Mouse (Mus musculus): ENCODE measurements at regions not wholly inside any gene's neighbourhood (a gene's known extent, or its start where the extent isn't known, plus 50 kb on each side); places are given as distances from the start of the nearest gene placed in this dataset.

DNA sequence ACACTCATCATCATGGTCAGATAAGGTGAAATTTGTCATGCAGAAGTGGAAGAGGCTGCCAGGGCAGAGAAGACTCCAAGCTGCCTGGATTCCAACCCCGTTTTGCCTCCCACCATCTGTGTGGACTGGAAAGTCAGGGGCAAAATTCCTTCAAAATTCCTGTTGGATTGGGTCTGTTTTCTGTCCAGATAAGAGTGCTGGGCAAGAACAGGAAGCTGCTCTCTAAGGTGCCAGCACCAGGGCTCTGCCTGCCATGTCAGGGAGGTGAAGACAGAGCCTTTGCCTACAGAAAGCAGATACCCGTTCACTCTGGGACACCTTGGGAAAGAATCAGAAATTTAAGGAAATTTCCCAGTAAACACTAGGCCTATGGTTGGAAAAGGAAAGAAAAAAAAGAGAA lies 112.5 kb upstream of the Sash1 start:
- Histone ChIP-seq H3K4me1 (no peaks in the 10 kb centered on the region), H3K36me3 (replicated peaks; ENCODE audit: low read length) (no peaks in the 10 kb centered on the region), H3K27me3 (replicated peaks) (no peaks in the 10 kb centered on the region), H3K4me3 (replicated peaks) (no peak overlapping the region), H3K9me3 (no peaks in the 10 kb centered on the region)
- no peak for TF ChIP-seq FLI1 (IDR thresholded peaks at IDR 0.05; ENCODE audit: low read length)
- TF ChIP-seq GATA1 (IDR thresholded peaks at IDR 0.05; ENCODE audit: borderline replicate concordance, low read length), result no peak

DNA sequence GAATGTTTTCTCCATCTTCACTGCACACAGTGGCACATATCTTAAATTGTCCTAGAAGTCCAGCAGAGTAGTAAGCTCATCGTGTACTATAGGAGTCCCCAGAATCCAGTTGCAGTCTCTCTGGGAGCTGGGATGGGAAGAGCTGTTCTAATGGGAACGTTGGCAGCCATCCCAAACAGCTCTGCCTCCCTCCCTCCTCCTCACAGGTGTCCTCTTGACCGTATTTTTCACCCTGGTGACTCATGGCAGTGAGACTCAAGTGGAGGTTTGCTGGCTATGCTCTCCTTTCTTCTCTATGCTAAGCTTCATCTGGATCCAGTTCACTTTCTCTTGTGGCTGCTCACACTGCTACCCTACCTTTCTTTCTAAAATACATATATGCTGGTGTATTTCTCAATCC lies 109.2 kb upstream of the Sash1 start:
- Histone ChIP-seq H3K4me3 (replicated peaks) (no peak overlapping the region), H3K27me3 (replicated peaks) (no peaks in the 10 kb centered on the region), H3K36me3 (replicated peaks; ENCODE audit: low read length) (no peaks in the 10 kb centered on the region), H3K9me3 (no peaks in the 10 kb centered on the region), H3K4me1 (no peaks in the 10 kb centered on the region)
- no peak for TF ChIP-seq GATA1 (IDR thresholded peaks at IDR 0.05; ENCODE audit: borderline replicate concordance, low read length)
- no peak for TF ChIP-seq FLI1 (IDR thresholded peaks at IDR 0.05; ENCODE audit: low read length)

- Histone ChIP-seq H3K36me3 (replicated peaks; ENCODE audit: low read length) (no peaks in the 10 kb centered on the region), H3K9me3 (no peaks in the 10 kb centered on the region), H3K4me1 (no peaks in the 10 kb centered on the region), H3K27me3 (replicated peaks) (no peaks in the 10 kb centered on the region), H3K4me3 (replicated peaks) (no peak overlapping the region)
- no peak for TF ChIP-seq GATA1 (IDR thresholded peaks at IDR 0.05; ENCODE audit: borderline replicate concordance, low read length)
- no peak for TF ChIP-seq FLI1 (IDR thresholded peaks at IDR 0.05; ENCODE audit: low read length)
Measured at GRCm38 (mm10) chr10:8986339-8986738, 100.5 kb upstream of the Sash1 start.

- no peaks in the 10 kb centered on the region for H3K4me1 ChIP-seq
- H3K27me3 ChIP-seq (replicated peaks), result no peaks in the 10 kb centered on the region
- no peaks in the 10 kb centered on the region for H3K36me3 ChIP-seq (replicated peaks; ENCODE audit: low read length)
- H3K4me3 ChIP-seq (replicated peaks), result no peak overlapping the region
- no peak for TF ChIP-seq FLI1 (IDR thresholded peaks at IDR 0.05; ENCODE audit: low read length)
- TF ChIP-seq GATA1 (IDR thresholded peaks at IDR 0.05; ENCODE audit: borderline replicate concordance, low read length), result no peak
- no peaks in the 10 kb centered on the region for H3K9me3 ChIP-seq
Measured at GRCm38 (mm10) chr10:8983347-8983746, 97.5 kb upstream of the Sash1 start.

GRCm38 (mm10) chr10:8980568-8980967 lies 94.7 kb upstream of the Sash1 start:
- H3K9me3 ChIP-seq, result no peaks in the 10 kb centered on the region
- TF ChIP-seq FLI1 (IDR thresholded peaks at IDR 0.05; ENCODE audit: low read length), result no peak
- no peak for TF ChIP-seq GATA1 (IDR thresholded peaks at IDR 0.05; ENCODE audit: borderline replicate concordance, low read length)
- H3K4me1 ChIP-seq, result no peaks in the 10 kb centered on the region
- H3K27me3 ChIP-seq (replicated peaks), result no peaks in the 10 kb centered on the region
- H3K4me3 ChIP-seq (replicated peaks), result no peak overlapping the region
- H3K36me3 ChIP-seq (replicated peaks; ENCODE audit: low read length), result no peaks in the 10 kb centered on the region

GRCm38 (mm10) chr10:8978595-8978994 lies 92.7 kb upstream of the Sash1 start:
- no peak for TF ChIP-seq FLI1 (IDR thresholded peaks at IDR 0.05; ENCODE audit: low read length)
- TF ChIP-seq GATA1 (IDR thresholded peaks at IDR 0.05; ENCODE audit: borderline replicate concordance, low read length), result no peak
- H3K9me3 ChIP-seq, result no peaks in the 10 kb centered on the region
- peaks cover 5% of the 10 kb centered on the region for H3K4me1 ChIP-seq
- peaks cover 3% of the 10 kb centered on the region for H3K27me3 ChIP-seq (replicated peaks)
- H3K36me3 ChIP-seq (replicated peaks; ENCODE audit: low read length), result no peaks in the 10 kb centered on the region
- H3K4me3 ChIP-seq (replicated peaks), result no peak overlapping the region

DNA sequence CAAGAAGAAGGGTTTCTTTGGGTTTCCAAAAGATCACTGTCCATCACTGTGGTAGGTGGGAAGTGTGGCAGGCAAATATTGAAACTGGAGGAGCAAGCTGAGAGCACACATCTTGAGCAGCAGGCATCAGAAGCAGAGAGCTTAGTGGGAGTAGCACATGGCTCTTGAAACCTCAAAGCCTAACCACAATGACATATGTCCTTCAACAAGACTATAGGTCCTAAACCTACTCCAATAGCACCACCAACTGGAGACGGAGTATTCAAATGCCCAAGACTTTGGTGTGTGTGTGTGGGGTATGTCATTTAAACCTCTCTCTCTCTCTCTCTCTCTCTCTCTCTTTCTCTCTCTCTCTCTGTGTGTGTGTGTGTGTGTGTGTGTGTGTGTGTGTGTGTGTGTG lies 88.1 kb upstream of the Sash1 start:
- peak overlapping the region; percentile 12 for H3K4me3 ChIP-seq (replicated peaks)
- TF ChIP-seq FLI1 (IDR thresholded peaks at IDR 0.05; ENCODE audit: low read length) (no peak), GATA1 (IDR thresholded peaks at IDR 0.05; ENCODE audit: borderline replicate concordance, low read length) (no peak)
- H3K27me3 ChIP-seq (replicated peaks), result peaks cover 7% of the 10 kb centered on the region

GRCm38 (mm10) chr10:8972789-8973551 lies 87.1 kb upstream of the Sash1 start:
- H3K4me1 ChIP-seq, result peaks cover 9% of the 10 kb centered on the region
- no peak for TF ChIP-seq GATA1 (IDR thresholded peaks at IDR 0.05; ENCODE audit: borderline replicate concordance, low read length)
- TF ChIP-seq FLI1 (IDR thresholded peaks at IDR 0.05; ENCODE audit: low read length), result no peak
- no peaks in the 10 kb centered on the region for H3K36me3 ChIP-seq (replicated peaks; ENCODE audit: low read length)
- peaks cover 9% of the 10 kb centered on the region for H3K27me3 ChIP-seq (replicated peaks)
- H3K4me3 ChIP-seq (replicated peaks), result no peak overlapping the region
- no peaks in the 10 kb centered on the region for H3K9me3 ChIP-seq

More for the DNA sequence above, 88.1 kb upstream of the Sash1 start:
- peaks cover 9% of the 10 kb centered on the region for H3K4me1 ChIP-seq
- H3K9me3 ChIP-seq, result no peaks in the 10 kb centered on the region
- H3K36me3 ChIP-seq (replicated peaks; ENCODE audit: low read length), result no peaks in the 10 kb centered on the region

DNA sequence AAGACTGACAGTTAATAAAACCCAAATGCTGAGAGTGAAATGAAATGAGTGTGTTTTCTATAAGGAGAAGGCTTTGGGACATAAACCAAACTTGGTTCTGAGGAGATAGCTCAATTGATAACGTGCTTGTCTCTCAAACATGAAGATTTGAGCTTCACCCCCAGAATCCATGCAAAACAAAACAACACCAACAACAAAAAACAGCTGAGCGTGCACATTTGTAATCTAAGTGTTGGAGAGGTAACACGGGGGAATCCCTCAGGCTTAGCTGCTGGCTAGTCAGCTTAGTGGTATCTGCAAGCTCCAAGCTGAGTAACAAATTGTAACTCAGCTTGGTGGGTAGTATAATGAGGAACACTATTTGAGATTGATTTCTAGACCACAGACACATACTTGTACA lies 84.9 kb upstream of the Sash1 start:
- no peaks in the 10 kb centered on the region for H3K36me3 ChIP-seq (replicated peaks; ENCODE audit: low read length)
- TF ChIP-seq GATA1 (IDR thresholded peaks at IDR 0.05; ENCODE audit: borderline replicate concordance, low read length) (no peak), FLI1 (IDR thresholded peaks at IDR 0.05; ENCODE audit: low read length) (no peak)
- H3K4me3 ChIP-seq (replicated peaks), result no peak overlapping the region
- peaks cover 11% of the 10 kb centered on the region for H3K27me3 ChIP-seq (replicated peaks)
- H3K9me3 ChIP-seq, result no peaks in the 10 kb centered on the region
- peaks cover 9% of the 10 kb centered on the region for H3K4me1 ChIP-seq

DNA sequence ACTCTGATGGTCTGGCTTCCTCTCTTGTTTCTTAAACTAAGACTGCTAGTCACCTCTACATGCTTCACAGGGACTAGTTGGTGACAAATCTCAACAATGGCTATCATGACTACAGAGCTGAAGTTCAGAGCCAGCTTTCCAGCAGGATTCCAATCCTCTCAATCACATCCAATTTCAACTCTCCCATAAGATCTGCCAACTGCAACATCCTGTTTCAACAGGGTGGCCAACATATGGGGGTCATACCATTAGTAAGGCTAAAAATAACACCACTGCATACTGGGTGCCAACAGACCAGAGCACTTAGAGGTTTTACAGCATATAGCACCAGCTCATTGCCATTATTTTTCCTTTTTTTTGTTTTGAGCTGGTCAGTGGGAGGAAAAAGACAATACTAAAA lies 83.7 kb upstream of the Sash1 start:
- peaks cover 9% of the 10 kb centered on the region for H3K27me3 ChIP-seq (replicated peaks)
- H3K36me3 ChIP-seq (replicated peaks; ENCODE audit: low read length), result no peaks in the 10 kb centered on the region
- H3K4me1 ChIP-seq, result peaks cover 9% of the 10 kb centered on the region
- TF ChIP-seq GATA1 (IDR thresholded peaks at IDR 0.05; ENCODE audit: borderline replicate concordance, low read length) (no peak), FLI1 (IDR thresholded peaks at IDR 0.05; ENCODE audit: low read length) (no peak)
- no peak overlapping the region for H3K4me3 ChIP-seq (replicated peaks)
- no peaks in the 10 kb centered on the region for H3K9me3 ChIP-seq

Measured in megakaryocyte, embryonic 14.5 days (primary cell).